Mouse (Mus musculus) adrenal gland, postnatal 14 days (tissue): ENCODE measurements around the gene Btg1. TPM values are rescaled to one million over a fixed set of nuclear protein-coding genes. Genes with fewer than 3 reads are reported as not detected.

Experiments
- DNase-seq: peaks from one replicate; pipeline ENCODE4 v3.0.0; 2021; ENCODE audit warnings: mixed read lengths
- total RNA-seq: library from RNA; stranded (reverse); gene quantifications from 2 replicates; pipeline ENCODE4 v1.2.3, GENCODE M21; 2021

Btg1 gene
- total RNA-seq, 1 experiment from 2014 or later, result 150 TPM

- no peak for DNase-seq
These were observed 47.1 kb downstream of the Btg1 start for GRCm38 (mm10) chr10:96663739-96664430.
